Mouse (Mus musculus) bone marrow, adult 2 months (tissue): ENCODE measurements around the gene Eps8. TPM values are rescaled to one million over a fixed set of nuclear protein-coding genes. Genes with fewer than 3 reads are reported as not detected.

Experiments
- H3K27ac ChIP-seq: fragments of 200-500 bp; 2 replicates; pipeline ENCODE4 v1.5.1; 2012; ENCODE audit warnings: low read depth, mild to moderate bottlenecking, control low read depth, inconsistent platforms, low read length; ENCODE audit not compliant: control insufficient read depth, poor library complexity, insufficient read depth
- H3K4me1 ChIP-seq: fragments of 200-500 bp; 2 replicates; pipeline ENCODE4 v1.6.1; 2011; ENCODE audit warnings: low read length; ENCODE audit not compliant: control insufficient read depth, insufficient read depth
- H3K4me3 ChIP-seq: fragments of 200-500 bp; replicated peaks from 2 replicates; pipeline ENCODE3; 2011; ENCODE audit warnings: mild to moderate bottlenecking, low read depth, low read length, control low read depth; ENCODE audit not compliant: control insufficient read depth
- CTCF ChIP-seq: fragments of 200-500 bp; IDR thresholded peaks from 2 replicates; pipeline ENCODE4 v1.5.1; 2011; ENCODE audit warnings: low read length, control low read depth; ENCODE audit not compliant: control insufficient read depth, insufficient read depth
- POLR2A ChIP-seq: fragments of 200-500 bp; IDR thresholded peaks from 2 replicates; pipeline ENCODE4 v1.6.1; 2011; ENCODE audit warnings: low read depth, mild to moderate bottlenecking, control low read depth, low read length, borderline replicate concordance; ENCODE audit not compliant: control insufficient read depth
- WGBS: fragments of 180-500 bp; shearing (Covaris S2); methylation state at CpG from one replicate; pipeline ENCODE4 v1.1.7; 2018; 5-methylcytosine and 5-hydroxymethylcytosine counted together
- polyA plus RNA-seq: library from polyadenylated mRNA; stranded (reverse); fragments of >200 nt; gene quantifications from 2 replicates; pipeline ENCODE4 v1.2.4, GENCODE M21; 2011; ENCODE audit warnings: low replicate concordance; ENCODE audit not compliant: missing spikeins, insufficient read depth, insufficient read length

Gene Eps8
- polyA plus RNA-seq, 1 experiment = 4.2 TPM

GRCm38 (mm10) chr6:137514872-137515271, 139.8 kb downstream of the Eps8 start:
- no peak overlapping the region for H3K4me3 ChIP-seq
- TF ChIP-seq CTCF = no peak
- no peak for TF ChIP-seq POLR2A
- 76% methylated on average over 4 of the region's 4 CpGs for WGBS
- H3K27ac ChIP-seq = no peak overlapping the region
- H3K4me1 ChIP-seq = no peaks in the 10 kb centered on the region

- no peak overlapping the region for H3K4me3 ChIP-seq
- WGBS = 34% methylated on average over 5 of the region's 5 CpGs
- no peak for TF ChIP-seq CTCF
- no peak for TF ChIP-seq POLR2A
- H3K27ac ChIP-seq = no peak overlapping the region
- no peaks in the 10 kb centered on the region for H3K4me1 ChIP-seq
Measured at GRCm38 (mm10) chr6:137512753-137513152, 141.9 kb downstream of the Eps8 start.

DNA sequence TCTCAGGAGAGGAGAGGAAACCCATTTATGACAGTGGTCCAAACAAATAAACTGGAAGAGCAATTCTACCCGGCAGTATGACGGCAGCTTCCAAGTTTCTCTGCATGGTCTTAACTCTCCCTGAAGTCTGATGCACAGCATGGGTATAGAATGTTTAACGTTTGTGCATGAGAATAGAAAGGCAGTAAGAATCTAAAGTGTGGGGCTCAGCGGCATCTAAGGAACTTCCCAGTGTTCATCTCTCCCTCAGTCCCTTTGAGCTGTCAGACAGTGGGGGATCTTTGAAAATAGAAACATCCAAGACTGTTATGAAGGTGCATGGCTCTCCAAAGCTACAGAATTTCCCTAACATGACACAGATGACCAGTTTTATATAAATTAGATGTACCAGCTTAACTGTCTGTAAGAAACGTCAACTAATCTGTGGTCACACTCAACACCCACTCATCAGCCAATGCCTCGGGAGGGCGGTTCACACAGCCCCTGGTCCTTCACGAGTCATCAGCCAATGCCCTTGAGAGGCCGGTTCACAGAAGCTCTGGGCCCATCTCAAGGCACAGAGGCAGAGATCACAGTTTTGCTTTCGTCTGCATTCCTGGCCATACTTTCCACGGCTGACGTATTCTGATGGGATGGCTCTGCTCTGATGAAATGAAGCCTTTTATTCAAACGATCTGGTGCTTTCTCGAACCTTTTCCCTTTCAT, 145.2 kb downstream of the Eps8 start:
- Histone ChIP-seq H3K27ac (no peak overlapping the region), H3K4me1 (no peaks in the 10 kb centered on the region), H3K4me3 (no peak overlapping the region)
- no peak for TF ChIP-seq CTCF
- no peak for TF ChIP-seq POLR2A
- WGBS = 82% methylated on average over 14 of the region's 14 CpGs

GRCm38 (mm10) chr6:137508936-137509335, 145.7 kb downstream of the Eps8 start:
- Histone ChIP-seq H3K27ac (no peak overlapping the region), H3K4me1 (no peaks in the 10 kb centered on the region), H3K4me3 (no peak overlapping the region)
- WGBS = 91% methylated on average over 19 of the region's 19 CpGs
- TF ChIP-seq POLR2A (no peak), CTCF (no peak)

- no peak for TF ChIP-seq POLR2A
- no peak for TF ChIP-seq CTCF
- H3K27ac ChIP-seq = no peak overlapping the region
- no peak overlapping the region for H3K4me3 ChIP-seq
- 91% methylated on average over 7 of the region's 7 CpGs for WGBS
- H3K4me1 ChIP-seq = no peaks in the 10 kb centered on the region
Measured at GRCm38 (mm10) chr6:137506563-137506962, 148.1 kb downstream of the Eps8 start.

DNA sequence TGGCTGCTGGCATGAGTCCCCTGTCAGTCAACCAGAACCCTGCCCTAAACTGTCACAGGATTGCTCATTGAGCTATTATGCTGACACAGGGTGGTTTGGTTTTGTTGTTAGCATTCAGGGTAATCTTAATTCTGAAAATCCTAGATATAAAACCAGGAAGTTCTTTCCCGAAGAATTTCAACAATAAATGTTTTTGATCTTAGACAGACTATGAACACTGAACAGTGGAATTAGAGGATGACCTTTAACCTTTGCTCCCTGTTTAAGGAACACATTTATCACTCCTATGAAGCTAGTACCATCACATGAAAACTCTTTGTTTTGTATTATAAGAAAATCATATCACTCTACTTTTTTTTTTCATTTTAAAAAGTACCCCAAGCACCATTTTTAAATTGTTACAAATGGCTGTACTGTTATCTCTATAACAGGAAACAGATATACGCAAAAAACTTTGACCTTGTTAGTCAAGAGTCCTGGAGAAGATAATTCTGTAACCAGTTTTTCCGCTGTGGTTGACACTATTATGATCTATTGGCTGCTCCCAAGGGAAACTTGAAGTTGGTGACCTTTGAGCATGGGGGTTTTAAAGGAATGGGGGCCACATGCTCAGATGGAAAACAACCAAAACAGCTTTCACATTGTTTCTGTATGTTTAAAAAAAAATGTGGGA, 149.0 kb downstream of the Eps8 start:
- Histone ChIP-seq H3K4me3 (no peak overlapping the region), H3K27ac (no peak overlapping the region), H3K4me1 (no peaks in the 10 kb centered on the region)
- no peak for TF ChIP-seq CTCF
- TF ChIP-seq POLR2A = no peak
- WGBS = 49% methylated on average over 3 of the region's 3 CpGs

GRCm38 (mm10) chr6:137504052-137504451, 150.6 kb downstream of the Eps8 start:
- Histone ChIP-seq H3K4me1 (no peaks in the 10 kb centered on the region), H3K4me3 (no peak overlapping the region), H3K27ac (no peak overlapping the region)
- 70% methylated on average over 1 of the region's 1 CpGs for WGBS
- TF ChIP-seq CTCF (no peak), POLR2A (no peak)

GRCm38 (mm10) chr6:137503462-137503861, 151.2 kb downstream of the Eps8 start:
- 81% methylated on average over 8 of the region's 8 CpGs for WGBS
- Histone ChIP-seq H3K4me3 (no peak overlapping the region), H3K27ac (no peak overlapping the region), H3K4me1 (no peaks in the 10 kb centered on the region)
- TF ChIP-seq POLR2A = no peak
- TF ChIP-seq CTCF = no peak
